Mouse (Mus musculus) heart, adult 2 months (tissue): ENCODE data around the gene Cdk18. TPM values are rescaled to one million over a fixed set of nuclear protein-coding genes. Genes with fewer than 3 reads are reported as not detected.
A peak's percentile ranks its signal among the peaks of the same experiment; 100 is the strongest.

Experiments used
- DNase-seq, 2 experiments: peaks; one replicate each; pipeline ENCODE4 v3.0.0; 2021
- H3K27ac ChIP-seq: fragments of 200-600 bp; 2 replicates; pipeline ENCODE4 v1.8.1; 2022
- H3K27me3 ChIP-seq: fragments of 200-500 bp; 2 replicates; pipeline ENCODE4 v1.6.1; 2012; ENCODE audit warnings: mild to moderate bottlenecking, low read length, inconsistent platforms, mixed read lengths; ENCODE audit not compliant: control insufficient read depth, insufficient read depth
- H3K36me3 ChIP-seq: fragments of 200-500 bp; 2 replicates; pipeline ENCODE4 v1.6.1; 2012; ENCODE audit warnings: low read length, inconsistent platforms; ENCODE audit not compliant: control insufficient read depth, insufficient read depth
- H3K4me1 ChIP-seq: fragments of 200-500 bp; 2 replicates; pipeline ENCODE4 v1.6.1; 2011; ENCODE audit warnings: low read length; ENCODE audit not compliant: control insufficient read depth, insufficient read depth
- H3K4me3 ChIP-seq: fragments of 200-600 bp; 2 replicates; pipeline ENCODE4 v1.8.1; 2022
- H3K79me2 ChIP-seq: fragments of 200-500 bp; replicated peaks from 2 replicates; pipeline ENCODE4 v1.6.1; 2012; ENCODE audit warnings: mild to moderate bottlenecking, inconsistent platforms, low read length, moderate library complexity, mixed read lengths; ENCODE audit not compliant: control insufficient read depth, insufficient read depth
- H3K9ac ChIP-seq: fragments of 200-500 bp; 2 replicates; pipeline ENCODE4 v1.6.1; 2012; ENCODE audit warnings: low read depth, mild to moderate bottlenecking, control low read depth, inconsistent platforms, low read length, mixed read lengths
- CTCF ChIP-seq: fragments of 200-600 bp; IDR thresholded peaks from 2 replicates; pipeline ENCODE4 v1.8.1; 2022; ENCODE audit warnings: antibody characterized with exemption, mild to moderate bottlenecking, moderate library complexity
- EP300 ChIP-seq: fragments of 200-500 bp; IDR thresholded peaks from 2 replicates; pipeline ENCODE4 v1.6.1; 2011; ENCODE audit warnings: low read depth, low read length, control low read depth; ENCODE audit not compliant: insufficient read depth
- POLR2A ChIP-seq: fragments of 200-500 bp; IDR thresholded peaks from 2 replicates; pipeline ENCODE4 v1.6.1; 2011; ENCODE audit warnings: mild to moderate bottlenecking, low read depth, low read length, control low read depth; ENCODE audit not compliant: insufficient read depth
- WGBS: fragments of 180-500 bp; shearing (Covaris S2); methylation state at CpG from one replicate; pipeline ENCODE4 v1.1.7; 2018; 5-methylcytosine and 5-hydroxymethylcytosine counted together
- intact Hi-C: fragments of 180-260 bp; cut with DNase I; formaldehyde crosslinking; loops from one replicate; pipeline ENCODE4 v1.15.1; 2025
- polyA plus RNA-seq: library from polyadenylated mRNA; depleted of rRNA; stranded (reverse); fragments of >200 nt; gene quantifications from 2 replicates; pipeline ENCODE4 v1.2.3, GENCODE M21; 2012
- total RNA-seq, 2 experiments: library from RNA; stranded (reverse); gene quantifications; 2 replicates each; pipeline ENCODE4 v1.2.3; 2021

Cdk18 gene
- total and polyA plus RNA-seq, 3 experiments = 14.0 to 25.1 (median 15.8) TPM

- Histone ChIP-seq H3K9ac (no peak overlapping the region), H3K79me2 (no peaks in the 10 kb centered on the region), H3K27ac (no peak overlapping the region; the same call in 1 of the 2 replicates), H3K27me3 (no peaks in the 10 kb centered on the region), H3K36me3 (no peaks in the 10 kb centered on the region), H3K4me3 (no peak overlapping the region), H3K4me1 (no peaks in the 10 kb centered on the region)
- DNase-seq = peak in 1 of 2 experiments; percentile 59
- intact Hi-C loops = no loop called here
- no peak for TF ChIP-seq POLR2A
- TF ChIP-seq CTCF = peak; percentile 69
- TF ChIP-seq EP300 = no peak
- 73% methylated on average over 10 of the region's 10 CpGs for WGBS
These were observed 687 bp upstream of the Cdk18 start for GRCm38 (mm10) chr1:132140171-132140570.

- H3K4me1 ChIP-seq = no peaks in the 10 kb centered on the region
- H3K79me2 ChIP-seq = no peaks in the 10 kb centered on the region
- peak overlapping the region; percentile 76 for H3K27ac ChIP-seq
- H3K36me3 ChIP-seq = no peaks in the 10 kb centered on the region
- TF ChIP-seq EP300 (no peak), POLR2A (no peak), CTCF (no peak)
- H3K27me3 ChIP-seq = no peaks in the 10 kb centered on the region
- WGBS = 15% methylated on average over 35 of the region's 35 CpGs
- peak overlapping the region; percentile 69 for H3K4me3 ChIP-seq
- no peak for DNase-seq
- peak overlapping the region; percentile 83 for H3K9ac ChIP-seq
- intact Hi-C loops = no loop called here
These were observed 688 bp downstream of the Cdk18 start for GRCm38 (mm10) chr1:132138576-132139415.

DNA sequence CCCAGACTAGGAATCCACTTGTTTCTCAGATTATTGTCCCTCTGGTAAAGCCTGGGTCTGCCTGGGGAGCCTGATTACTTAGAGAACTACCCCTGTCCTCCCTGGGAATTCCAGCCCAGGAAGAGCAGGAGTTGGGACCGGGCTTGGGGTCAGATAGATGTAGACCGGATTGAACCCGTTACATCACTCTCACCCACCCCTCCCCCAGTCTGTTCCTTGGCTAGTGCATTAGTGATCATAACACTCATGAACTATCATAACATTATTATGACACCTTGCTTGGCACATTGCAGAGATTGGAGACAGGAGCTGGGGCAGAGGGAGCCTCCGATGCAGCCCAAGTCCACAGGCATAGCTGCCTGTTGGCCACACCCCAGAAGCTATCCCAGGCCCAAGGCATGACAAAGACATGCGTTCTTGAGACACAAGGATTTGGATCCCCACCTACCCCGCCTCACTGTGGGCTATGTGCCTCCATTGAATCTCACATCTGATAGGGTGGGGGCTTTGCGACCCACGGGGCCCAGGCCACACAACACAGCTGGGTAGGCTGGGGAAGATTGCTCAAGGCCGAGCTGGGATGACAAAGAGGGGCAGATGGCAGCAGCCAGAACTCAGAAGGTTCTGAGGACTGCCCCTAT, 1.4 kb downstream of the Cdk18 start:
- intact Hi-C loops = no loop called here
- H3K4me1 ChIP-seq = no peaks in the 10 kb centered on the region; the same call in none of the 2 replicates
- no peaks in the 10 kb centered on the region for H3K27me3 ChIP-seq
- no peak for TF ChIP-seq EP300
- no peak for TF ChIP-seq POLR2A
- TF ChIP-seq CTCF = no peak
- WGBS = 46% methylated on average over 9 of the region's 9 CpGs
- no peak overlapping the region for H3K9ac ChIP-seq
- no peak for DNase-seq
- no peak overlapping the region for H3K4me3 ChIP-seq
- H3K27ac ChIP-seq = peak overlapping the region; percentile 76
- H3K36me3 ChIP-seq = no peaks in the 10 kb centered on the region
- H3K79me2 ChIP-seq = no peaks in the 10 kb centered on the region

DNA sequence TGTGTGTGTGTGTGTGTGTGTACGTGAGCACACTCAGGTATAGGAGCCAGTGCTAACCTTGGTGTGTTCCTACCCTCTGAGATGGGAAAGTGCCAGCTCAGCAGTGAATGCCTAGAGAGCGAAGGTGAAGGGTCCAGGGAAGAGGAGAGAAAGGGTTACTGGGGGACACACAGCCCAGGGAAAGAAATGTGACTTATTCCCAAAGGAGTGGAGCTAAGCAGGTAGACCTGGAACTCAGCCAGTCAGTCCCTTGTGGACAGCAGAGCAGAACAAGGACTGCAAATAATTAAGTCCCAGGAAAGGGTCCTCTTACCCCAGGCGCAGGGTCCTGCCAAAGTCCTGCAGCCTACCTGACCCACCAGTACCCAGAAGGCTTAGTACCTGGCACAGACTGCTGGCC, 2.6 kb downstream of the Cdk18 start:
- Histone ChIP-seq H3K4me1 (no peaks in the 10 kb centered on the region; the same call in none of the 2 replicates), H3K4me3 (no peak overlapping the region), H3K36me3 (no peaks in the 10 kb centered on the region), H3K27ac (no peak overlapping the region), H3K27me3 (no peaks in the 10 kb centered on the region), H3K79me2 (no peaks in the 10 kb centered on the region), H3K9ac (no peak overlapping the region)
- intact Hi-C loops = no loop called here
- DNase-seq = no peak
- WGBS = 96% methylated on average over 3 of the region's 3 CpGs
- TF ChIP-seq POLR2A = no peak
- TF ChIP-seq EP300 = no peak
- TF ChIP-seq CTCF = no peak

- TF ChIP-seq EP300 = no peak
- no peak for TF ChIP-seq POLR2A
- no peak for TF ChIP-seq CTCF
- Histone ChIP-seq H3K79me2 (no peaks in the 10 kb centered on the region), H3K4me3 (no peak overlapping the region), H3K4me1 (no peaks in the 10 kb centered on the region; the same call in none of the 2 replicates), H3K27ac (no peak overlapping the region), H3K27me3 (no peaks in the 10 kb centered on the region), H3K36me3 (no peaks in the 10 kb centered on the region), H3K9ac (no peak overlapping the region)
- DNase-seq = no peak
- intact Hi-C loops = no loop called here
- WGBS = 78% methylated on average over 7 of the region's 7 CpGs
These were observed 3.9 kb downstream of the Cdk18 start for GRCm38 (mm10) chr1:132135631-132136030.

DNA sequence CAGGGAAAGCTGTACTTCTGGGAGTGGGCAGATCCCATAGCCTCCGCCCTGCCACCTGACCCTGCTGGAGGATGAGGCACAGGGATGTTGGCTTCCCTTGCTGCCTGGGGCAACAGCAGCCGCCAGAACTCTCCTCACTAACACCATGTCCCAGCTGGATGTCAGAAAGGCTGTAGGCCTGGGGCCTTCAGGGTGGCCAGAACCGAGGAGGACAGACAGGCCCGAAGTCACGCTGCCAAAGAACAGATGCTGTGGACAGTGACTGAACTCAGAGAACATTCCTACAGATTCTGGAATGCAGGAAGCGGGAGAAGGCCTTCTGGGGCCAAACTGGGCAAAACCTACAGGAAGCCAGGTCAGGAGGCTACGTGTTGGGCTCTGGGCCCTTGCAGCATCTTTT, 11.2 kb downstream of the Cdk18 start:
- Histone ChIP-seq H3K27me3 (no peaks in the 10 kb centered on the region), H3K79me2 (no peaks in the 10 kb centered on the region), H3K4me1 (peaks cover 12% of the 10 kb centered on the region), H3K9ac (no peak overlapping the region), H3K4me3 (no peak overlapping the region), H3K27ac (no peak overlapping the region), H3K36me3 (no peaks in the 10 kb centered on the region)
- no peak for DNase-seq
- intact Hi-C loops = no loop called here
- TF ChIP-seq CTCF (no peak), EP300 (no peak), POLR2A (no peak)
- WGBS = 43% methylated on average over 7 of the region's 7 CpGs
